Mouse (Mus musculus) thymus, postnatal 0 days (tissue): ENCODE measurements around the gene Gm28102. TPM values are rescaled to one million over a fixed set of nuclear protein-coding genes. Genes with fewer than 3 reads are reported as not detected.
"Not testable (repeated sequence)": the region's sequence is repeated elsewhere in the genome, so short reads cannot be mapped to it uniquely, and the experiment has no call there.

ENCODE experiments used
- DNase-seq: peaks from one replicate; pipeline ENCODE4 v3.0.0-alpha.2; 2015; ENCODE audit warnings: low spot score
- polyA plus RNA-seq: library from polyadenylated mRNA; unstranded; fragments of >200 nt; fragmentation: Nextera tagmentation; extraction: Ambion mirVana; gene quantifications from 2 replicates; pipeline ENCODE4 v1.2.1, GENCODE M21; 2015

Gm28102 gene
- not detected in 2 replicates for polyA plus RNA-seq

DNA sequence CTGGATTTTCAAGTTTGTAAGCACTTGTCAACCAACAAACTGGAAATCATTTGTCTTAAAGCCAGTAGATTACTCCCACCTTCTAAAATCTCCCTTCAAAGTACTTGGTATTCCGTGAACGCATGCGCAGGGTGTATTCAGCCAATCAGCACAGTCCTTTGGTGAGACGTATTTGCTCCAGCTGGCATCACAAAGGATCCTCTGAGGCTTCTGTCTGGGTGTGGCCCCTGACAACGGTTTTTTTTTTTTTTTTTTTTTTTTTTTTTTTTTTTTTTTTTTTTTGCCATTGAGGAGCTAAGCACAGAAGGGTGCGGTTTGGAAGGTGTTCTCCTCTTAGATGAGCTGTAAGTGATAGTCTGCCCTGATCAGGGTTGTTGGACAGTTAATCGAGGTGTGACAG, at the start of gene Gm28102:
Gene Gm28102, plus strand, starts transcription at position 301 of the 400 bp plus-strand sequence.
- not testable (repeated sequence) for DNase-seq
